Mouse (Mus musculus): ENCODE results near the gene Atp6v1fnb.
A peak's percentile ranks its signal among the peaks of the same experiment; 100 is the strongest.

Atp6v1fnb gene

GRCm38 (mm10) chr6:29471137-29471536, at the start of gene Atp6v1fnb:
Gene Atp6v1fnb, plus strand, starts transcription at chr6:29471437.
- DNase-seq (ENCODE audit: low spot score), result no peak

GRCm38 (mm10) chr6:29425118-29425517, 46.1 kb upstream of the Atp6v1fnb start:
- DNase-seq (ENCODE audit: low spot score), result no peak

- no peak for DNase-seq (ENCODE audit: low spot score)
Measured at GRCm38 (mm10) chr6:29426331-29426730, 44.9 kb upstream of the Atp6v1fnb start.

GRCm38 (mm10) chr6:29428171-29428570, 43.1 kb upstream of the Atp6v1fnb start:
- no peak for DNase-seq (ENCODE audit: low spot score)

GRCm38 (mm10) chr6:29430681-29431420, 40.4 kb upstream of the Atp6v1fnb start:
- peak; percentile 30 for DNase-seq (ENCODE audit: low spot score)

GRCm38 (mm10) chr6:29431473-29431872, 39.8 kb upstream of the Atp6v1fnb start:
- DNase-seq (ENCODE audit: low spot score), result no peak

- no peak for DNase-seq (ENCODE audit: low spot score)
Measured at GRCm38 (mm10) chr6:29432156-29432555, 39.1 kb upstream of the Atp6v1fnb start.

GRCm38 (mm10) chr6:29432676-29433037, 38.6 kb upstream of the Atp6v1fnb start:
- DNase-seq (ENCODE audit: low spot score), result no peak

- DNase-seq (ENCODE audit: low spot score), result peak; percentile 62
Measured at GRCm38 (mm10) chr6:29433038-29433803, 38.0 kb upstream of the Atp6v1fnb start, which contains the start of gene Flnc. Gene Flnc, plus strand, starts transcription at chr6:29433256.

- peak; percentile 84 for DNase-seq (ENCODE audit: low spot score)
Measured at GRCm38 (mm10) chr6:29433804-29434795, 37.1 kb upstream of the Atp6v1fnb start.

GRCm38 (mm10) chr6:29434911-29435691, 36.1 kb upstream of the Atp6v1fnb start:
- DNase-seq (ENCODE audit: low spot score), result peak; percentile 70

- peak; percentile 54 for DNase-seq (ENCODE audit: low spot score)
Measured at GRCm38 (mm10) chr6:29435940-29436451, 35.2 kb upstream of the Atp6v1fnb start.

- peak; percentile 46 for DNase-seq (ENCODE audit: low spot score)
Measured at GRCm38 (mm10) chr6:29436461-29436934, 34.7 kb upstream of the Atp6v1fnb start.

- no peak for DNase-seq (ENCODE audit: low spot score)
Measured at GRCm38 (mm10) chr6:29439251-29439650, 32.0 kb upstream of the Atp6v1fnb start.

- no peak for DNase-seq (ENCODE audit: low spot score)
Measured at GRCm38 (mm10) chr6:29439789-29440188, 31.4 kb upstream of the Atp6v1fnb start.

GRCm38 (mm10) chr6:29444773-29445172, 26.5 kb upstream of the Atp6v1fnb start:
- peak; percentile 68 for DNase-seq (ENCODE audit: low spot score)

- no peak for DNase-seq (ENCODE audit: low spot score)
Measured at GRCm38 (mm10) chr6:29445354-29445753, 25.9 kb upstream of the Atp6v1fnb start.

GRCm38 (mm10) chr6:29449858-29450257, 21.4 kb upstream of the Atp6v1fnb start:
- DNase-seq (ENCODE audit: low spot score), result peak; percentile 26

GRCm38 (mm10) chr6:29450667-29451066, 20.6 kb upstream of the Atp6v1fnb start:
- no peak for DNase-seq (ENCODE audit: low spot score)

- no peak for DNase-seq (ENCODE audit: low spot score)
Measured at GRCm38 (mm10) chr6:29461502-29461901, 9.7 kb upstream of the Atp6v1fnb start.

- DNase-seq (ENCODE audit: low spot score), result no peak
Measured at GRCm38 (mm10) chr6:29463388-29463787, 7.8 kb upstream of the Atp6v1fnb start.
